Mouse (Mus musculus): ENCODE results near the gene Tac1. TPM values are rescaled to one million over a fixed set of nuclear protein-coding genes. Genes with fewer than 3 reads are reported as not detected.
"Not testable (repeated sequence)": the region's sequence is repeated elsewhere in the genome, so short reads cannot be mapped to it uniquely, and the experiment has no call there.

Gene Tac1
- polyA plus RNA-seq, 1 experiment from 2014 or later, result 18.3 TPM

DNA sequence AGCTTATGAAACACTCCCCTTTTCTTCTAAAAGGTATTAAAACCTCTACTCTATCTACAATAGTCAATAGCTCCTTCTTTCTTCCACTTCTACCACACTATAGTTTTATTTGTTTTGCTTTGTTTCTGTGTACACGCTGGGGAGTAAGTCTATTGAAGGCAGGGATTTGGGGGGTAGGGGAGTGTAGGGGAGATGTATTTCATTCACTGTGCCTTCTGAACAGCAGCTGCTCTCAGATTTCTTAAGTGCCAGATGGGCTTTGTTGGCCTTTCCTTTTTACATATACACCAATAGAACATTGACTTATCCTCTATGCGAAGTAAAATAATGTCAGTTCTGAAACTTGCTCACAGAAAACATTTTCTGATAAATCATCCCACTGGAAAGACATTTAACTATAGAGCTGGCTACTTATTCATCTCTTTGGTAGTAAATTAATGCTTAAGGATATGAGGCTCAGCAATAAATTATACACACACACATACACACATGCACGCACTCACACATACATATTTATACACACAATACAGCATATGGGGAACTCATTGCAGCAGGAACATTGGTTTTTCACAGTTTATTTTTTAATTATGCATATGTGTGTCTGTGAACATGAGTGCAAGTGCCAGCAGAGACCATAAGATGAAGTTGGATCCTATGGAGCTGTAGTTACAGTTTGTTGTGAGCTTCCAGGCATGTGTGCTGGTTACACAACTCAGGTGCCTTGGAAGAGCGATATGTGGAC lies 46.8 kb downstream of the Tac1 start:
- H3K4me2 ChIP-seq, result no peak overlapping the region
- no peaks in the 10 kb centered on the region for H3K4me1 ChIP-seq
- H3K27ac ChIP-seq, result no peak overlapping the region
- no peaks in the 10 kb centered on the region for H3K9me3 ChIP-seq
- H3K36me3 ChIP-seq, result no peaks in the 10 kb centered on the region
- H3K9ac ChIP-seq, result no peak overlapping the region
- H3K4me3 ChIP-seq, result no peak overlapping the region
- H3K27me3 ChIP-seq, result no peaks in the 10 kb centered on the region
- WGBS, result 76% methylated on average over 4 of the region's 4 CpGs
- ATAC-seq (ENCODE audit: insufficient number of reproducible peaks, insufficient read depth, low FRiP score, low TSS enrichment, low read depth), result no peak

GRCm38 (mm10) chr6:7613676-7614075 lies 59.0 kb downstream of the Tac1 start:
- H3K4me3 ChIP-seq; H3K9ac ChIP-seq; H3K36me3 ChIP-seq; H3K27me3 ChIP-seq; H3K4me1 ChIP-seq; H3K9me3 ChIP-seq; H3K27ac ChIP-seq; ATAC-seq (ENCODE audit: insufficient number of reproducible peaks, insufficient read depth, low FRiP score, low TSS enrichment, low read depth); H3K4me2 ChIP-seq: not testable (repeated sequence)
- WGBS, result 93% methylated on average over 19 of the region's 19 CpGs

Other genes starting within 250 kb of the Tac1 start
- 54.8 and 57.8 TPM in 2 replicates for gene Asns, start 138.4 kb downstream of the Tac1 start, polyA plus RNA-seq (2015; fragmentation: Nextera tagmentation; extraction: Ambion mirVana)

Data from embryonic facial prominence, embryonic 13.5 days (tissue).